Mouse (Mus musculus) macrophage (primary cell): ENCODE results near the gene Cit. TPM values are rescaled to one million over a fixed set of nuclear protein-coding genes. Genes with fewer than 3 reads are reported as not detected.

Experiments used
- H3K27ac ChIP-seq: fragments of 350-480 bp; formaldehyde crosslinking; 2 replicates; pipeline ENCODE4 v1.9.0; 2021
- H3K36me3 ChIP-seq: fragments of 350-480 bp; formaldehyde crosslinking; 2 replicates; pipeline ENCODE4 v1.9.0; 2021; ENCODE audit errors: inconsistent target
- H3K4me3 ChIP-seq: fragments of 350-480 bp; formaldehyde crosslinking; 2 replicates; pipeline ENCODE4 v1.9.0; 2021; ENCODE audit errors: inconsistent target
- H3K79me2 ChIP-seq: fragments of 350-480 bp; formaldehyde crosslinking; 2 replicates; pipeline ENCODE4 v1.9.0; 2021; ENCODE audit errors: inconsistent target
- WGBS: methylation state at CpG from one replicate; pipeline ENCODE4 v1.1.7; 2026; ENCODE audit warnings: inconsistent platforms; ENCODE audit not compliant: missing documents; 5-methylcytosine and 5-hydroxymethylcytosine counted together
- polyA plus RNA-seq: library from polyadenylated mRNA; stranded (reverse); fragments of 250-400 nt; gene quantifications from 3 replicates; pipeline ENCODE4 v1.2.4, GENCODE M21; 2018; ENCODE audit warnings: inconsistent platforms

Gene Cit
- polyA plus RNA-seq, 1 experiment from 2014 or later, result 1.9 TPM

- H3K79me2 ChIP-seq, result no peaks in the 10 kb centered on the region
- no peak overlapping the region for H3K27ac ChIP-seq
- no peaks in the 10 kb centered on the region for H3K36me3 ChIP-seq
- no peak overlapping the region for H3K4me3 ChIP-seq
- WGBS, result 82% methylated on average over 14 of the region's 16 CpGs
These were observed 134.1 kb downstream of the Cit start for GRCm38 (mm10) chr5:115979134-115979696.

- WGBS, result 95% methylated on average over 8 of the region's 9 CpGs
- Histone ChIP-seq H3K27ac (no peak overlapping the region), H3K79me2 (no peaks in the 10 kb centered on the region), H3K4me3 (no peak overlapping the region), H3K36me3 (no peaks in the 10 kb centered on the region)
These were observed 135.5 kb downstream of the Cit start for GRCm38 (mm10) chr5:115980537-115980936.

- WGBS, result 55% methylated on average over 7 of the region's 7 CpGs
- Histone ChIP-seq H3K4me3 (no peak overlapping the region), H3K27ac (no peak overlapping the region), H3K79me2 (no peaks in the 10 kb centered on the region), H3K36me3 (no peaks in the 10 kb centered on the region)
These were observed 137.7 kb downstream of the Cit start for GRCm38 (mm10) chr5:115982671-115983373.

- Histone ChIP-seq H3K4me3 (no peak overlapping the region), H3K79me2 (no peaks in the 10 kb centered on the region), H3K27ac (no peak overlapping the region), H3K36me3 (no peaks in the 10 kb centered on the region)
- WGBS, result 92% methylated on average over 6 of the region's 6 CpGs
These were observed 139.3 kb downstream of the Cit start for GRCm38 (mm10) chr5:115984392-115984791.

GRCm38 (mm10) chr5:115985101-115985500 lies 140.0 kb downstream of the Cit start:
- Histone ChIP-seq H3K79me2 (no peaks in the 10 kb centered on the region), H3K4me3 (no peak overlapping the region), H3K36me3 (peaks cover 1% of the 10 kb centered on the region; the same call in 1 of the 2 replicates), H3K27ac (no peak overlapping the region)
- whole genome bisulfite sequencing, result 96% methylated on average over 11 of the region's 11 CpGs

GRCm38 (mm10) chr5:115987284-115987683 lies 142.2 kb downstream of the Cit start:
- Histone ChIP-seq H3K4me3 (no peak overlapping the region), H3K36me3 (peaks cover 5% of the 10 kb centered on the region; the same call in 1 of the 2 replicates), H3K27ac (no peak overlapping the region), H3K79me2 (no peaks in the 10 kb centered on the region)
- WGBS, result 94% methylated on average over 12 of the region's 12 CpGs

- WGBS, result 96% methylated on average over 11 of the region's 11 CpGs
- no peak overlapping the region for H3K27ac ChIP-seq
- H3K4me3 ChIP-seq, result no peak overlapping the region
- peaks cover 5% of the 10 kb centered on the region; the same call in 1 of the 2 replicates for H3K36me3 ChIP-seq
- H3K79me2 ChIP-seq, result no peaks in the 10 kb centered on the region
These were observed 146.6 kb downstream of the Cit start for GRCm38 (mm10) chr5:115991717-115992116.

GRCm38 (mm10) chr5:115994101-115994500 lies 149.0 kb downstream of the Cit start:
- Histone ChIP-seq H3K36me3 (peaks cover 5% of the 10 kb centered on the region; the same call in 1 of the 2 replicates), H3K27ac (no peak overlapping the region), H3K79me2 (no peaks in the 10 kb centered on the region), H3K4me3 (no peak overlapping the region)
- 92% methylated on average over 15 of the region's 15 CpGs for whole genome bisulfite sequencing

GRCm38 (mm10) chr5:115997376-115997775 lies 152.3 kb downstream of the Cit start:
- H3K4me3 ChIP-seq, result no peak overlapping the region
- H3K79me2 ChIP-seq, result no peaks in the 10 kb centered on the region
- no peaks in the 10 kb centered on the region for H3K36me3 ChIP-seq
- 94% methylated on average over 13 of the region's 13 CpGs for WGBS
- H3K27ac ChIP-seq, result no peak overlapping the region

- Histone ChIP-seq H3K36me3 (no peaks in the 10 kb centered on the region), H3K27ac (no peak overlapping the region), H3K4me3 (no peak overlapping the region), H3K79me2 (no peaks in the 10 kb centered on the region)
- 53% methylated on average over 8 of the region's 8 CpGs for WGBS
These were observed 158.1 kb downstream of the Cit start for GRCm38 (mm10) chr5:116003154-116003553.

GRCm38 (mm10) chr5:116003825-116004224 lies 158.7 kb downstream of the Cit start:
- WGBS, result 87% methylated on average over 13 of the region's 13 CpGs
- no peaks in the 10 kb centered on the region for H3K79me2 ChIP-seq
- no peak overlapping the region for H3K27ac ChIP-seq
- no peaks in the 10 kb centered on the region for H3K36me3 ChIP-seq
- no peak overlapping the region for H3K4me3 ChIP-seq

- no peaks in the 10 kb centered on the region for H3K36me3 ChIP-seq
These were observed 159.2 kb downstream of the Cit start for GRCm38 (mm10) chr5:116004271-116004670.

GRCm38 (mm10) chr5:116006324-116007099 lies 161.4 kb downstream of the Cit start:
- Histone ChIP-seq H3K27ac (no peak overlapping the region), H3K36me3 (no peaks in the 10 kb centered on the region), H3K4me3 (no peak overlapping the region), H3K79me2 (no peaks in the 10 kb centered on the region)
- 95% methylated on average over 18 of the region's 22 CpGs for WGBS

More at GRCm38 (mm10) chr5:116004271-116004670, 159.2 kb downstream of the Cit start:
- 97% methylated on average over 10 of the region's 10 CpGs for WGBS
- no peak overlapping the region for H3K4me3 ChIP-seq
- H3K79me2 ChIP-seq, result no peaks in the 10 kb centered on the region
- no peak overlapping the region for H3K27ac ChIP-seq

GRCm38 (mm10) chr5:116007723-116008122 lies 162.6 kb downstream of the Cit start:
- Histone ChIP-seq H3K79me2 (no peaks in the 10 kb centered on the region), H3K27ac (no peak overlapping the region), H3K36me3 (no peaks in the 10 kb centered on the region), H3K4me3 (no peak overlapping the region)
- 97% methylated on average over 13 of the region's 13 CpGs for WGBS
